Mouse (Mus musculus) intestine, postnatal 0 days (tissue): ENCODE measurements around the gene Slc51b. TPM values are rescaled to one million over a fixed set of nuclear protein-coding genes. Genes with fewer than 3 reads are reported as not detected.

Experiments
- ATAC-seq: fragments of 200-750 bp; cut with Nextera tagmentation; 2 replicates; pipeline ENCODE4 v1.8.0; 2017; ENCODE audit warnings: mild to moderate bottlenecking, moderate TSS enrichment, moderate library complexity
- H3K27ac ChIP-seq: fragments of 300-500 bp; sonication (generic); 2 replicates; pipeline ENCODE4 v1.5.1; 2014; ENCODE audit warnings: mild to moderate bottlenecking, low read depth, low read length, moderate library complexity
- H3K27me3 ChIP-seq: fragments of 300-500 bp; sonication (generic); replicated peaks from 2 replicates; pipeline ENCODE4 v1.6.1; 2014; ENCODE audit warnings: low read length, mixed read lengths; ENCODE audit not compliant: control insufficient read depth, insufficient read depth
- H3K36me3 ChIP-seq: fragments of 300-500 bp; sonication (generic); 2 replicates; pipeline ENCODE4 v1.6.1; 2014; ENCODE audit warnings: mild to moderate bottlenecking, moderate library complexity; ENCODE audit not compliant: control insufficient read depth, insufficient read depth
- H3K4me1 ChIP-seq: fragments of 300-500 bp; sonication (generic); replicated peaks from 2 replicates; pipeline ENCODE4 v1.6.1; 2014; ENCODE audit warnings: antibody characterized with exemption, low read length, mixed read lengths; ENCODE audit not compliant: control insufficient read depth, insufficient read depth
- H3K4me2 ChIP-seq: fragments of 300-500 bp; sonication (generic); replicated peaks from 2 replicates; pipeline ENCODE4 v1.6.1; 2014; ENCODE audit warnings: low read depth, mild to moderate bottlenecking, moderate library complexity
- H3K4me3 ChIP-seq: fragments of 300-500 bp; sonication (generic); 2 replicates; pipeline ENCODE4 v1.5.1; 2014; ENCODE audit warnings: low read depth, low read length
- H3K9ac ChIP-seq: fragments of 300-500 bp; sonication (generic); 2 replicates; pipeline ENCODE4 v1.6.1; 2014; ENCODE audit warnings: mild to moderate bottlenecking, low read depth, low read length
- H3K9me3 ChIP-seq: fragments of 300-500 bp; sonication (generic); 2 replicates; pipeline ENCODE4 v1.6.1; 2016; ENCODE audit warnings: mixed run types; ENCODE audit not compliant: control insufficient read depth
- CTCF ChIP-seq: sonication (generic); IDR thresholded peaks from 2 replicates; pipeline ENCODE4 v1.5.1; 2016; ENCODE audit warnings: low read depth, mild to moderate bottlenecking, control low read depth, antibody characterized with exemption, moderate library complexity
- WGBS: fragments of 180-500 bp; shearing (Covaris S2); extraction: QIAGEN DNeasy Blood & Tissue Kit; methylation state at CpG from one replicate; pipeline ENCODE4 v1.1.7; 2014; 5-methylcytosine and 5-hydroxymethylcytosine counted together
- polyA plus RNA-seq: library from polyadenylated mRNA; unstranded; fragments of >200 nt; fragmentation: Nextera tagmentation; extraction: Ambion mirVana; gene quantifications from 2 replicates; pipeline ENCODE4 v1.2.1, GENCODE M21; 2015

The Slc51b gene
- polyA plus RNA-seq, 1 experiment from 2014 or later, result 261 TPM

DNA sequence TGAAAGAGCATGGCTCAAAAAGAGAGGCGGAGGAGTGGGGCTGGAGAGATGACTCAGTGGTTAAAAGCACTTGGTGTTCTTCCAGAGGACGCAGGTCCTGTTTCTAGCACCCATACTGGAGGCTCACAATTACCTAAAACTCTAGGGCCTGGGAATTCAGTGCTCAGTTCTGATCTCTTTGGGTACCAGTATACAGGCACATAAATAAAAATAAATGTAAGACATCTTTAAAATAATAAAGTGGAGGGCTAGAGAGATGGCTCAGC lies 17.6 kb downstream of the Slc51b start:
- H3K9me3 ChIP-seq, result no peaks in the 10 kb centered on the region
- 77% methylated on average over 2 of the region's 2 CpGs for WGBS
- no peak overlapping the region for H3K9ac ChIP-seq
- H3K36me3 ChIP-seq, result no peaks in the 10 kb centered on the region
- no peak overlapping the region for H3K4me3 ChIP-seq
- no peak overlapping the region; the same call in 1 of the 2 replicates for H3K27ac ChIP-seq
- no peak overlapping the region for H3K4me2 ChIP-seq
- no peak for TF ChIP-seq CTCF
- ATAC-seq, result no peak
- H3K4me1 ChIP-seq, result peaks cover 4% of the 10 kb centered on the region; the same call in 1 of the 2 replicates
- no peaks in the 10 kb centered on the region for H3K27me3 ChIP-seq

DNA sequence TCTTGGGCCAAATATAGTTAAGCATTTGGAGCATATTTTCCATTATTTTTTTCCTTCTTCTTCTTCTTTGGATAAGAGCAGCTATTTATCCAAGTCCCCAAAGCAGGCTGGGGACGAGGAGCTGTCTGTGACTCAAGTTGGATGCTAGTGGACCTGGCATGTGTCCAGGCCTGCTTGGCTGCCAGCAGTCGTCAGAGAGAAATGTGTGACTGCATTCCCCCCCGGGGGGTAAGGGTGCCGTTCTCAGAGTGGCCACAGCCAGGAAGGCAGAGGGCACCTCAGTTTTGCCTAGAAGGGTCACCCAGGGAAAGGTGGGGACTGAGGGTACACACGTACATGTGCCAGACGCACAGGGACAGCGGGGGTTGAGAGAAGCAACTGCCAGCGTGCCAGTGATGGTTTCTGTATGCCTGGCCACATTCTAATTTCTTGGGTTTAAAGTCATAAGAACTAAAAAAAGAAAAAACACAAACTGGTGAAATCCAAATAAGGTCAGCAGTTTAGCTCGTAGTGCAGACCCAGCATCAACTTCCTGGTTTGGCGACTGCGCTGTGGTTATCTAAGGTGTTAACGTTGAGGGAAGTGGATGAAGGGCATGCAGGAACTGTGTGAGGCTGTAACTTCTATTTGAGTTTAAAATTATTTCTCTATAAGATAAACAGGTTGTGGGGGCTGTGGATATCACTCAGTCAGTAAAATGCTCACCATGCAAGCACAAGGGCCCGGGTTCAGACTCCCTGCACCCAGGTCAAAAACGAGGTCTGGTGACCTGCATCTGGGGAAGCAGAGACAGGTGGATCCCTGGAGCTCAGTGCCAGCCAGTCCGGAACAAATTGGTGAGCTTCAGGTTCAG lies 18.2 kb downstream of the Slc51b start:
- no peak for ATAC-seq
- Histone ChIP-seq H3K4me2 (no peak overlapping the region), H3K4me1 (no peaks in the 10 kb centered on the region; the same call in 1 of the 2 replicates), H3K9ac (no peak overlapping the region), H3K9me3 (no peaks in the 10 kb centered on the region), H3K36me3 (no peaks in the 10 kb centered on the region), H3K4me3 (no peak overlapping the region), H3K27ac (no peak overlapping the region; the same call in 1 of the 2 replicates), H3K27me3 (no peaks in the 10 kb centered on the region)
- no peak for TF ChIP-seq CTCF
- WGBS, result 57% methylated on average over 15 of the region's 15 CpGs

DNA sequence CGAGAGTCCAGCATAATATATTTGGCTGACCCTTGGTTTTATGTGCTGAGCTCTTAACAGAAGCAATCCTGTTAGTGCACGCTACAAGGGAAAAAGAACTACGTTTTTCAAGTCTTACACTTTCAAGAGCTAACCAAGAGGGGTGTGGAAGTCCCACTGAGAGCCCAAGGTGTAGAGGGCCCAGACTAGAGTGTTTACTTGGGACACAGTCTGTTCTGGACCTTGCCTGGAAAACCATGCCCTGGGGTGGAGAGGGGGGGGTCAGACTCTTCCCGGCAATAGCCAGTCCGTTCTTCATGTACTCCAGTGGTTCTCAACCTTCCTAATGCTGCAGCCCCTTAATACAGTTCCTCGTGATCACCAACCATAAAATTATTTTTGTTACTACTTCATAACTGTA lies 22.8 kb downstream of the Slc51b start:
- H3K4me2 ChIP-seq, result no peak overlapping the region
- H3K9ac ChIP-seq, result no peak overlapping the region
- H3K9me3 ChIP-seq, result no peaks in the 10 kb centered on the region
- H3K36me3 ChIP-seq, result no peaks in the 10 kb centered on the region
- peaks cover 10% of the 10 kb centered on the region; the same call in 1 of the 2 replicates for H3K27me3 ChIP-seq
- TF ChIP-seq CTCF, result no peak
- no peak overlapping the region for H3K4me3 ChIP-seq
- peaks cover 6% of the 10 kb centered on the region for H3K4me1 ChIP-seq
- no peak for ATAC-seq
- 87% methylated on average over 6 of the region's 6 CpGs for WGBS
- no peak overlapping the region for H3K27ac ChIP-seq

DNA sequence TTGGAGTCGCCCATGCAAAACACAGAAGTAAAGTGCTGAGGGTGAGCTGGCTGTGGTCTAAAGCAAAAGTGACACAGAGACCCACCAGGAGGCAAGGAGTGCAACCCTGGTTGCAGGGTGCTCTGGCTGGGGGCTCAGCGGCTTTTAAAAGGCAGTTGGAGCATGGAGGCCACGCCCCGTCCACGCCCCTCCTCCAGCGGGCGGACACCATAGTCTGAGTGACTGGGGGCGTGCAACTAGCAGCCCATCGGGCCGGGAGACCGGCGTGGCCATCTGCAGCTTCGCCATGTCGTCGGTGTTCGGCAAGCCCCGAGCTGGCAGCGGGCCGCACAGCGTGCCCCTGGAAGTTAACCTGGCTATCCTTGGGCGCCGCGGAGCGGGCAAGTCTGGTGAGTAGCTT lies 24.5 kb downstream of the Slc51b start, which contains the start of gene Rasl12:
TSS of gene Rasl12 (plus strand) at position 228 of the 400 bp plus-strand sequence.
- peaks cover 10% of the 10 kb centered on the region; the same call in 1 of the 2 replicates for H3K27me3 ChIP-seq
- 0% methylated on average over 24 of the region's 24 CpGs for WGBS
- H3K9me3 ChIP-seq, result no peaks in the 10 kb centered on the region
- TF ChIP-seq CTCF, result no peak
- H3K36me3 ChIP-seq, result no peaks in the 10 kb centered on the region
- no peak for ATAC-seq
- peaks cover 10% of the 10 kb centered on the region for H3K4me1 ChIP-seq
- peak within 1 kb of the TSS; percentile 40 for H3K4me3 ChIP-seq
- H3K4me2 ChIP-seq, result peak within 1 kb of the TSS; percentile 84
- H3K27ac ChIP-seq, result no peak within 1 kb of the TSS
- H3K9ac ChIP-seq, result peak within 1 kb of the TSS; percentile 42

DNA sequence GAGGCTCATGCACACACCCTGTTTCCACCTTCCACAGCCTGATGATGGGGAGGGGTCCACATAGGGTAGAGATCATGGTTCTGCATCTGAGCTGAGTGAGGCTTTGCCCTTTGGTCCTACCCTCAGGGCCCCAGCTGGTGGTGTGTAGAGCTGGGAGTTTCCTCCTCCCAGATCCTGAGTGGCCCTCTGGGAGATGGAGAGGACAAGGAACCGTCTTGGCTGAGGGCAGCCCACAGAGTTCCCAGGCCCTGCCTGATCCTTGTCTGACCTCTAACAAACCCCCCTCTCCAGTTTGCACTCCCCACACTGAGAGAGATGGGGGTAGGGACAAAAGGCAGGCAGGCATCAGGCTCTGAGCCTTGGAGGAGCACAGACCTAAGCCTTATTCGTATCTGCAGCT lies 28.4 kb downstream of the Slc51b start:
- Histone ChIP-seq H3K9ac (no peak overlapping the region), H3K36me3 (no peaks in the 10 kb centered on the region), H3K4me1 (peaks cover 10% of the 10 kb centered on the region), H3K9me3 (no peaks in the 10 kb centered on the region), H3K27ac (no peak overlapping the region; the same call in 1 of the 2 replicates), H3K4me2 (no peak overlapping the region), H3K4me3 (no peak overlapping the region), H3K27me3 (peaks cover 28% of the 10 kb centered on the region)
- 44% methylated on average over 2 of the region's 2 CpGs for WGBS
- TF ChIP-seq CTCF, result no peak
- ATAC-seq, result peak; percentile 31; the same call in 1 of the 2 replicates

DNA sequence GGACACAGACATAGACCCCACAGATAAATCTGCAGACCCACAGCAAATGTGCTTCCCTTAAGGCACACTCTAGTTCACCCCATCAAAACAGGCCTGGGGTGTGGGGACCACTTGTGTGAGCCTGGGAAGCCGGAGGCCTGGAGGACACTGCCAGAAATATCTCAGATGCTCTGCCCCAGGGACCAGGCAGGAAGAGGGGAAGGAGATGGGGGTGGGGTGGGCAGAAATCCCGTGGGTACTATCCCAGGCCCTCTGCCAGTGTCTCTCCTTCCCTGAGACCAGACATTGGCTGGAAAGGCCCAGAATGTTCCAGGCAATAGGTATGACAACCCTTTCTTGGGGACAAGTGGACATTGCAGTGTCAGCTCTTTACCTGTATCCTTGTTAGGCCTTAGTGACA lies 29.1 kb downstream of the Slc51b start:
- H3K9ac ChIP-seq, result no peak overlapping the region
- peaks cover 28% of the 10 kb centered on the region for H3K27me3 ChIP-seq
- no peak overlapping the region for H3K4me2 ChIP-seq
- WGBS, result 47% methylated on average over 2 of the region's 2 CpGs
- H3K36me3 ChIP-seq, result no peaks in the 10 kb centered on the region
- no peak overlapping the region for H3K4me3 ChIP-seq
- peaks cover 8% of the 10 kb centered on the region for H3K4me1 ChIP-seq
- no peak for ATAC-seq
- no peak for TF ChIP-seq CTCF
- H3K27ac ChIP-seq, result no peak overlapping the region
- no peaks in the 10 kb centered on the region for H3K9me3 ChIP-seq
